Mouse (Mus musculus): ENCODE data around the gene Gm8362.
"Not testable (repeated sequence)": the region's sequence is repeated elsewhere in the genome, so short reads cannot be mapped to it uniquely, and the experiment has no call there.

Gm8362 gene

DNA sequence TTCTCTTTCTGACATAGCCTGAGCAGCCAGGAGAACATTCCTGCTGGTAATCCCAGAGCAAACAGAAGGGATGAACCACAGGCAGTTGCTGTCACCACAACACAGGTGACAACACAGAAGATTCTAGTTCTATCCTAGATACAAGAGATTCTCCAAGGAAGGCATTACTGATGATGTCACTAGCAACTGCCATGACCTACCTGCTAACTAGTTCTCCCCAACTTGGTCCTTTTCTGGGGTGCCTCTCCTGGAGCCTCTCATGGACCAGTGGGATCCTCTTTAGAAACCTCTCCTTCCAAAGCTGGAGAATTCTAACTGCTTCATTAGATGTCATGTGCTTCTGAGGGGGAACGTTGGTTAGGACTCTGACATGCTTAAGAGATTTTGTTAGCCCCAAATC, at the start of gene Gm8362:
Gm8362 (minus strand) TSS at position 101 of the 400 bp plus-strand sequence.
- DNase-seq = not testable (repeated sequence)

DNA sequence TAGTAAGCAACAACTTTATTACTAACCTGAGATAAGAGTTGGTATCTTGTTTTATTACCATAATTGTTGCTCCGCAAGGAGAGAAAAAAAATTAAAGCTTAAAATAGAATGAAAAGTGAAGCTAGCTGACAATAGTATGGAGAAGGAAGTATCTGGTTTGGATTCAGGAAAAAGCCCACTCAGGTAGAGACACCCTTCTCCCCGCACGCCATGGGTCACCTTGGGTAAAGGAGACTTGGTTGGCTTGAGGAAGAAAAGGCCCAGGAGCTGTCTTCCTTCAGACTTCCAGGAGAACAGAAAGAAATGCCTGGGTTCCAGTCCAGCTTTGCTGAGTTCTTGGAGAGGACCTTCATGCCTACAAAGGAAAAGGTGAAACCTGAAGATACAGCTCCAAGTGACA, 49.1 kb upstream of the Gm8362 start:
- not testable (repeated sequence) for DNase-seq

DNA sequence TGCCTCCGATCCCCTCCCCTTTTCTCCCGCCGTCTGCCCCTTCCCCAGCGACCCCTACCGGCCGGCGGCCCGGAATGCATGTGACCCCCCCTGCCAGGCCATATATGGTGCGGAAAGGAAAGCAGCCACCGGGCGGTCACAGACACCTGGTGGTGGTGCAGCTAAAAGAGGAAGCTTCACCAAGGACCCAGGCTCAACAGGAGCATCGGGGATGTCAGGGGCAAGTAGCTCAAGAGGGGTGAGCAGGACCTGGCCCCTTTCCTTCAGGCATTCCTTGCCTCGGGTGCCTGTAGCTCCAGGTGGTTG, 17.0 kb downstream of the Gm8362 start:
- peak; percentile 77 for DNase-seq

DNA sequence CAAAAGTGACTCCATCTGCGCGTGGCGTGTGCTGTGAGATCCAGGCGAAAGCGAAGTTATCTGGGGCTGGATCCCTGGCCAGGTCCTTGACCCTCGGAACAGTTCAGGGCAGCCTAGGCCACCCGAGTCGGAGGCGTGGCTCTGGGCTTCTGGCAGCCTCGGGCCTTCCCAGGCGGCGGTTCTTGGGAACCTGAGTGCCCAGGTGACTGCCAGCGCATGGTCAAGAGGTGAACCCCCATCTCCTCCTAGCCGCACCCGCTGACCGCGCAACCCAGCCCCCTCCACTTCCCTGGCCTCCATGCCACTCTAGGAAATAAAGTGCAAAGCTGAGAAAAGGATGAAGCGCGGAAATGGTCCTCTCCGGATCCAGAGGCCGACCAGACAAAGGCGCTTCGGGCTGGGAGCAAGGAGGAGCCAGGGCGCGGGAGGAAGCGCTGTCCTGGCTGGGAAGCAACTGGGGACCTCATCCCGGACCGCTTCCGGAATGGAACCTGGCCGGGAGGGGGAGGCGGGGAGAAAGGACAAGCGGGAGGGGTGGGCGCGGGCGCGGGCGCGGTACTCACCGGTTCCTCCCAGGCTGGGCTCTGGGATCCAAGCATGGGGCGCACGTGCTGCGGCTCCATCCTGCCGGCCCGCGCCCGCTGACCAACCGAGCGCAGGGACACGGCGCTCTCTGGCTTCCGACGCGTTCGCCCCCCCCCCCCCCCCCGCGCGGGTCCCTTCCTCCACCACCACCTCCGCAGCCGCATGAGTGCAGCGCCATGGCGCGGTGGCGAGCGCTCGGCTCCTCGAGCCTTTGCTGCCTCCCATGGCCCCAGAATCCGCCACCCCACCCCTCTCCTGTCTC, 17.6 kb downstream of the Gm8362 start:
- peak; percentile 90 for DNase-seq

DNA sequence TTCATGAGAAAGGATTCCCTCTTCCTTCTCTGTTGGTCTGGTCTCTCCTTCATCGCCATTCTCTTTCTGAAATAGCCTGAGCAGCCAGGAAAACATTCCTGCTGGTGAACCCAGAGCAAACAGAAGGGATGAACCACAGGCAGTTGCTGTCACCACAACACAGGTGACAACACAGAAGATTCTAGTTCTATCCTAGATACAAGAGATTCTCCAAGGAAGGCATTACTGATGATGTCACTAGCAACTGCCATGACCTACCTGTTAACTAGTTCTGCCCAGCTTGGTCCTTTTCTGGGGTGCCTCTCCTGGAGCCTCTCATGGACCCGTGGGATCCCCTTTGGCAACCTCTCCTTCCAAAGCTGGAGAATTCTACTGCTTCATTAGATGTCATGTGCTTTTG, 32.0 kb downstream of the Gm8362 start, which contains the start of gene Gm3636:
Gm3636 (minus strand) TSS at position 101 of the 400 bp plus-strand sequence.
- DNase-seq = not testable (repeated sequence)

DNA sequence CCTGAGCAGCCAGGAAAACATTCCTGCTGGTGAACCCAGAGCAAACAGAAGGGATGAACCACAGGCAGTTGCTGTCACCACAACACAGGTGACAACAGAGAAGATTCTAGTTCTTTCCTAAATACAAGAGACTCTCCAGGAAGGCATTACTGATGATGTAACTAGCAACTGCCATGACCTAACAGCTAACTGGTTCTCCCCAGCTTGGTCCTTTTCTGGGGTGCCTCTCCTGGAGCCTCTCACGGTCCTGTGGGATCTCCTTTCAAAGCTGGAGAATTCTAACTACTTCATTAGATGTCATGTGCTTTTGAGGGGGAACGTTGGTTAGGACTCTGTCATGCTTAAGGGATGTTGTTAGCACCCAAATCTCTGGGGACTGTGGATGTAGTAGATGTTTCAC, 54.1 kb downstream of the Gm8362 start, which contains the start of gene Gm8050:
Gm8050 (minus strand) TSS at position 101 of the 400 bp plus-strand sequence.
- not testable (repeated sequence) for DNase-seq

All from heart, adult 11 months (tissue).